Mouse (Mus musculus): ENCODE data around the gene Rabggta.

DNA sequence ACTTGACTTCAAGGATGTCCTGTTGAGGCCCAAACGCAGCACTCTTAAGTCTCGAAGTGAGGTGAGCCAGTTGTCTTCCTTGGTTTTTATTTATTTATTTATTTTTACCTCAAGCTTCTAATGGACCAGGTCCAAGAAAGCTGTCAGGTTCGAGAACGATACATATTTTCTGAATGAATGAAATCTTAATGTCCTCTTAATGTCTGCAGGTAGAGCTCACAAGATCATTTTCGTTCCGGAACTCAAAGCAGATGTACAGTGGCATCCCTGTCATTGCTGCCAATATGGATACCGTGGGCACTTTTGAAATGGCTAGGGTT, 49.4 kb downstream of the Rabggta start:
- no peak for TF ChIP-seq CHD2 (IDR thresholded peaks at IDR 0.05; ENCODE audit: low read depth, low read length)
- no peak for TF ChIP-seq HCFC1 (IDR thresholded peaks at IDR 0.05; ENCODE audit: borderline replicate concordance, insufficient read depth, low read length)
- no peak for TF ChIP-seq MAFK (IDR thresholded peaks at IDR 0.05; ENCODE audit: insufficient read depth, low read depth, low read length)
- TF ChIP-seq ZC3H11A (IDR thresholded peaks at IDR 0.05; ENCODE audit: borderline replicate concordance, low read depth, low read length) = no peak
- TF ChIP-seq ZNF384 (IDR thresholded peaks at IDR 0.05; ENCODE audit: low read depth, low read length) = no peak

Data from ES-E14 (cell line).